Mouse (Mus musculus): Measurements from ENCODE around the gene Naa38. TPM values are rescaled to one million over a fixed set of nuclear protein-coding genes. Genes with fewer than 3 reads are reported as not detected.
"Not testable (repeated sequence)": the region's sequence is repeated elsewhere in the genome, so short reads cannot be mapped to it uniquely, and the experiment has no call there.

The Naa38 gene
- polyA plus RNA-seq (2014; fragmentation: Nextera tagmentation; extraction: Ambion mirVana) = 105 and 109 TPM in 2 replicates

GRCm38 (mm10) chr11:69395235-69395633 lies at the start of gene Naa38, which contains the start of gene Cyb5d1:
Naa38 (plus strand) TSS chr11:69395487.
Cyb5d1 (minus strand) TSS chr11:69395631.
- whole genome bisulfite sequencing = under 1% methylated on average over 23 of the region's 24 CpGs
- peaks cover 31% of the 10 kb centered on the region for H3K4me1 ChIP-seq (replicated peaks; ENCODE audit: control insufficient read depth, insufficient read depth, low read length)

GRCm38 (mm10) chr11:69346441-69346840 lies 48.8 kb upstream of the Naa38 start:
- H3K36me3 ChIP-seq (ENCODE audit: control insufficient read depth, insufficient read depth, low read length) = peaks cover 13% of the 10 kb centered on the region; the same call in 1 of the 2 replicates
- no peaks in the 10 kb centered on the region for H3K4me1 ChIP-seq (replicated peaks; ENCODE audit: control insufficient read depth, insufficient read depth, low read length)
- ATAC-seq (replicated peaks; ENCODE audit: low FRiP score) (no peak), DNase-seq (ENCODE audit: low spot score) (no peak)
- no peak overlapping the region for H3K4me3 ChIP-seq (ENCODE audit: low read depth, low read length)
- H3K27me3 ChIP-seq (ENCODE audit: control insufficient read depth, insufficient read depth, low read length) = no peaks in the 10 kb centered on the region
- H3K27ac ChIP-seq (ENCODE audit: low read depth, low read length) = no peak overlapping the region
- no peaks in the 10 kb centered on the region for H3K9me3 ChIP-seq (ENCODE audit: control insufficient read depth, low read length)
- WGBS = 91% methylated on average over 24 of the region's 26 CpGs
- no peak overlapping the region for H3K4me2 ChIP-seq (ENCODE audit: low read depth, low read length, severe bottlenecking)
- no peak overlapping the region for H3K9ac ChIP-seq (ENCODE audit: low read length)

More at GRCm38 (mm10) chr11:69395235-69395633, at the start of gene Naa38, which contains the start of gene Cyb5d1:
- peak within 1 kb of the TSS; percentile 67 for H3K4me3 ChIP-seq (ENCODE audit: low read depth, low read length)
- H3K27ac ChIP-seq (ENCODE audit: low read depth, low read length) = peak within 1 kb of the TSS; percentile 91
- not testable (repeated sequence) for H3K36me3 ChIP-seq (ENCODE audit: control insufficient read depth, insufficient read depth, low read length); H3K27me3 ChIP-seq (ENCODE audit: control insufficient read depth, insufficient read depth, low read length); H3K9me3 ChIP-seq (ENCODE audit: control insufficient read depth, low read length)
- H3K9ac ChIP-seq (ENCODE audit: low read length) = peak within 1 kb of the TSS; percentile 92
- peak; percentile 70 for ATAC-seq (replicated peaks; ENCODE audit: low FRiP score)
- DNase-seq (ENCODE audit: low spot score) = peak; percentile 89
- peak within 1 kb of the TSS; percentile 77 for H3K4me2 ChIP-seq (ENCODE audit: low read depth, low read length, severe bottlenecking)

GRCm38 (mm10) chr11:69356544-69356943 lies 38.7 kb upstream of the Naa38 start:
- Histone ChIP-seq H3K27me3 (ENCODE audit: control insufficient read depth, insufficient read depth, low read length) (no peaks in the 10 kb centered on the region), H3K4me2 (ENCODE audit: low read depth, low read length, severe bottlenecking) (no peak overlapping the region), H3K36me3 (ENCODE audit: control insufficient read depth, insufficient read depth, low read length) (peaks cover 30% of the 10 kb centered on the region), H3K9me3 (ENCODE audit: control insufficient read depth, low read length) (no peaks in the 10 kb centered on the region), H3K4me3 (ENCODE audit: low read depth, low read length) (no peak overlapping the region), H3K9ac (ENCODE audit: low read length) (no peak overlapping the region), H3K27ac (ENCODE audit: low read depth, low read length) (no peak overlapping the region), H3K4me1 (replicated peaks; ENCODE audit: control insufficient read depth, insufficient read depth, low read length) (no peaks in the 10 kb centered on the region)
- 95% methylated on average over 5 of the region's 5 CpGs for WGBS
- no peak for DNase-seq (ENCODE audit: low spot score)
- no peak for ATAC-seq (replicated peaks; ENCODE audit: low FRiP score)

- ATAC-seq (replicated peaks; ENCODE audit: low FRiP score) = no peak
- Histone ChIP-seq H3K4me3 (ENCODE audit: low read depth, low read length) (no peak overlapping the region), H3K4me1 (replicated peaks; ENCODE audit: control insufficient read depth, insufficient read depth, low read length) (no peaks in the 10 kb centered on the region), H3K27me3 (ENCODE audit: control insufficient read depth, insufficient read depth, low read length) (no peaks in the 10 kb centered on the region), H3K36me3 (ENCODE audit: control insufficient read depth, insufficient read depth, low read length) (peaks cover 32% of the 10 kb centered on the region), H3K9ac (ENCODE audit: low read length) (no peak overlapping the region), H3K9me3 (ENCODE audit: control insufficient read depth, low read length) (no peaks in the 10 kb centered on the region), H3K4me2 (ENCODE audit: low read depth, low read length, severe bottlenecking) (no peak overlapping the region), H3K27ac (ENCODE audit: low read depth, low read length) (no peak overlapping the region)
- no peak for DNase-seq (ENCODE audit: low spot score)
- 91% methylated on average over 12 of the region's 12 CpGs for WGBS
Observed at GRCm38 (mm10) chr11:69357690-69358089, 37.6 kb upstream of the Naa38 start.

- Histone ChIP-seq H3K27ac (ENCODE audit: low read depth, low read length) (no peak overlapping the region), H3K9me3 (ENCODE audit: control insufficient read depth, low read length) (no peaks in the 10 kb centered on the region), H3K27me3 (ENCODE audit: control insufficient read depth, insufficient read depth, low read length) (no peaks in the 10 kb centered on the region), H3K4me1 (replicated peaks; ENCODE audit: control insufficient read depth, insufficient read depth, low read length) (peaks cover 19% of the 10 kb centered on the region), H3K4me3 (ENCODE audit: low read depth, low read length) (no peak overlapping the region), H3K36me3 (ENCODE audit: control insufficient read depth, insufficient read depth, low read length) (peaks cover 35% of the 10 kb centered on the region), H3K9ac (ENCODE audit: low read length) (no peak overlapping the region), H3K4me2 (ENCODE audit: low read depth, low read length, severe bottlenecking) (no peak overlapping the region)
- WGBS = 71% methylated on average over 7 of the region's 7 CpGs
- ATAC-seq (replicated peaks; ENCODE audit: low FRiP score) (no peak), DNase-seq (ENCODE audit: low spot score) (no peak)
Observed at GRCm38 (mm10) chr11:69362021-69362420, 33.3 kb upstream of the Naa38 start.

- no peak overlapping the region for H3K4me2 ChIP-seq (ENCODE audit: low read depth, low read length, severe bottlenecking)
- H3K4me3 ChIP-seq (ENCODE audit: low read depth, low read length) = no peak overlapping the region
- 77% methylated on average over 2 of the region's 2 CpGs for WGBS
- H3K27me3 ChIP-seq (ENCODE audit: control insufficient read depth, insufficient read depth, low read length) = no peaks in the 10 kb centered on the region
- H3K36me3 ChIP-seq (ENCODE audit: control insufficient read depth, insufficient read depth, low read length) = peaks cover 32% of the 10 kb centered on the region
- peaks cover 21% of the 10 kb centered on the region for H3K4me1 ChIP-seq (replicated peaks; ENCODE audit: control insufficient read depth, insufficient read depth, low read length)
- DNase-seq (ENCODE audit: low spot score) = no peak
- H3K9ac ChIP-seq (ENCODE audit: low read length) = no peak overlapping the region
- no peak for ATAC-seq (replicated peaks; ENCODE audit: low FRiP score)
- H3K27ac ChIP-seq (ENCODE audit: low read depth, low read length) = no peak overlapping the region
- no peaks in the 10 kb centered on the region for H3K9me3 ChIP-seq (ENCODE audit: control insufficient read depth, low read length)
Observed at GRCm38 (mm10) chr11:69362479-69362878, 32.8 kb upstream of the Naa38 start.

GRCm38 (mm10) chr11:69364376-69364775 lies 30.9 kb upstream of the Naa38 start:
- ATAC-seq (replicated peaks; ENCODE audit: low FRiP score) = no peak
- Histone ChIP-seq H3K27ac (ENCODE audit: low read depth, low read length) (no peak overlapping the region), H3K4me3 (ENCODE audit: low read depth, low read length) (no peak overlapping the region; the same call in 1 of the 2 replicates), H3K9me3 (ENCODE audit: control insufficient read depth, low read length) (no peaks in the 10 kb centered on the region), H3K9ac (ENCODE audit: low read length) (peak overlapping the region; percentile 2; the same call in 1 of the 2 replicates), H3K4me2 (ENCODE audit: low read depth, low read length, severe bottlenecking) (no peak overlapping the region), H3K36me3 (ENCODE audit: control insufficient read depth, insufficient read depth, low read length) (peaks cover 24% of the 10 kb centered on the region), H3K4me1 (replicated peaks; ENCODE audit: control insufficient read depth, insufficient read depth, low read length) (peaks cover 26% of the 10 kb centered on the region), H3K27me3 (ENCODE audit: control insufficient read depth, insufficient read depth, low read length) (no peaks in the 10 kb centered on the region)
- DNase-seq (ENCODE audit: low spot score) = no peak
- 52% methylated on average over 8 of the region's 8 CpGs for WGBS

- H3K4me2 ChIP-seq (ENCODE audit: low read depth, low read length, severe bottlenecking) = peak overlapping the region; percentile 92
- H3K9me3 ChIP-seq (ENCODE audit: control insufficient read depth, low read length) = no peaks in the 10 kb centered on the region
- DNase-seq (ENCODE audit: low spot score) = peak; percentile 83
- H3K4me3 ChIP-seq (ENCODE audit: low read depth, low read length) = no peak overlapping the region; the same call in 1 of the 2 replicates
- peaks cover 26% of the 10 kb centered on the region for H3K4me1 ChIP-seq (replicated peaks; ENCODE audit: control insufficient read depth, insufficient read depth, low read length)
- peak overlapping the region; percentile 98 for H3K27ac ChIP-seq (ENCODE audit: low read depth, low read length)
- 4% methylated on average over 6 of the region's 6 CpGs for WGBS
- peak; percentile 28; the same call in 1 of the 2 replicates for ATAC-seq (replicated peaks; ENCODE audit: low FRiP score)
- H3K9ac ChIP-seq (ENCODE audit: low read length) = peak overlapping the region; percentile 56
- no peaks in the 10 kb centered on the region for H3K27me3 ChIP-seq (ENCODE audit: control insufficient read depth, insufficient read depth, low read length)
- H3K36me3 ChIP-seq (ENCODE audit: control insufficient read depth, insufficient read depth, low read length) = peaks cover 22% of the 10 kb centered on the region
Observed at GRCm38 (mm10) chr11:69364910-69365309, 30.4 kb upstream of the Naa38 start.

GRCm38 (mm10) chr11:69365722-69366121 lies 29.6 kb upstream of the Naa38 start:
- no peaks in the 10 kb centered on the region for H3K27me3 ChIP-seq (ENCODE audit: control insufficient read depth, insufficient read depth, low read length)
- H3K36me3 ChIP-seq (ENCODE audit: control insufficient read depth, insufficient read depth, low read length) = peaks cover 18% of the 10 kb centered on the region
- peaks cover 27% of the 10 kb centered on the region for H3K4me1 ChIP-seq (replicated peaks; ENCODE audit: control insufficient read depth, insufficient read depth, low read length)
- H3K4me3 ChIP-seq (ENCODE audit: low read depth, low read length) = peak overlapping the region; percentile 97
- no peak for DNase-seq (ENCODE audit: low spot score)
- peak overlapping the region; percentile 98 for H3K27ac ChIP-seq (ENCODE audit: low read depth, low read length)
- H3K9ac ChIP-seq (ENCODE audit: low read length) = peak overlapping the region; percentile 56
- ATAC-seq (replicated peaks; ENCODE audit: low FRiP score) = no peak
- peak overlapping the region; percentile 92 for H3K4me2 ChIP-seq (ENCODE audit: low read depth, low read length, severe bottlenecking)
- no peaks in the 10 kb centered on the region for H3K9me3 ChIP-seq (ENCODE audit: control insufficient read depth, low read length)
- WGBS = 27% methylated on average over 6 of the region's 6 CpGs
